Mouse (Mus musculus) myocyte (in vitro differentiated cells): ENCODE measurements around the gene Kcna6.

Experiments used
- E2F4 ChIP-seq: IDR thresholded peaks from one replicate; pipeline ENCODE4 v1.6.1; 2011; ENCODE audit warnings: mild to moderate bottlenecking, control low read depth, moderate library complexity; ENCODE audit not compliant: insufficient read depth
- MAX ChIP-seq: IDR thresholded peaks from one replicate; pipeline ENCODE4 v1.6.1; 2011; ENCODE audit warnings: low read depth, mild to moderate bottlenecking, control low read depth
- MYOG ChIP-seq, 3 experiments: IDR thresholded peaks; one replicate each; pipeline ENCODE4 v1.6.1; 2011; ENCODE audit warnings: control low read depth in 2 of 3, low read depth in 2 of 3, mild to moderate bottlenecking in 2 of 3; ENCODE audit not compliant: insufficient read length in 2 of 3, control insufficient read depth in 1 of 3, insufficient read depth in 1 of 3
- POLR2A ChIP-seq: IDR thresholded peaks from one replicate; pipeline ENCODE4 v1.6.1; 2011; ENCODE audit warnings: low read depth, mild to moderate bottlenecking, control low read depth, moderate library complexity; ENCODE audit not compliant: insufficient read length
- REST ChIP-seq: IDR thresholded peaks from one replicate; pipeline ENCODE4 v1.6.1; 2011; ENCODE audit warnings: mild to moderate bottlenecking, control low read depth, moderate library complexity; ENCODE audit not compliant: insufficient read depth, insufficient read length

DNA sequence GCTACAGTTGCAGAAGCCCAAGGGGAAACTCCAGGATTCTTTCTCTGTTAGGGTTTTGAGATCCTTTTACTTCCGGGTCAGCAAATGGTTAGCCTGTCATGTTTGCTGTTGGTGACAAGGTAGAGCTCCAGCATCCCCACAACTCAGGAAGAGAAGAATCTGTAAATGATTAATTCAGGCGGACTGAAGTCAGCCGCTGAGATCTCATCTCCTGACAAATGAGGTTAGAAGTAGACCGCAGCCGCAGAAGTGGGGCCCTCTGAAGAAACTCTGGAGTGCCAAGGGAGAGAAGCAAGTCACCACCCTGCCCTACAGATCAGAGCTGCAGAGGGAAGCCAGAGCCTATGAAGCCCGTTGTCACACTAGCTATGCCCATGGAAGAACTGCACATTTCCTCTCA, 37.4 kb upstream of the Kcna6 start:
- TF ChIP-seq POLR2A: no peak
- TF ChIP-seq E2F4: no peak
- TF ChIP-seq REST: no peak
- TF ChIP-seq MAX: no peak
- TF ChIP-seq MYOG (IDR thresholded peaks at IDR 0.05; ENCODE audit: control insufficient read depth in 1 of 3, insufficient read depth in 1 of 3, insufficient read length in 2 of 3, low read depth in 2 of 3): no peak
